Mouse (Mus musculus) MEL (cell line): ENCODE measurements around the gene Gnb1l. TPM values are rescaled to one million over a fixed set of nuclear protein-coding genes. Genes with fewer than 3 reads are reported as not detected.

Experiments
- DNase-seq: peaks from one replicate; pipeline ENCODE4 v3.0.0; 2011; ENCODE audit warnings: low read depth, low spot score
- H3K27ac ChIP-seq: 2 replicates; pipeline ENCODE4 v1.5.1; 2012; ENCODE audit warnings: low read depth, mild to moderate bottlenecking, control low read depth, low read length, moderate library complexity; ENCODE audit not compliant: control insufficient read depth
- H3K27me3 ChIP-seq, 2 experiments: fragments of 150-350 bp in 1 of 2; sonication (generic) in 1 of 2; 2 replicates each; pipeline ENCODE4 v1.6.1; 2012; ENCODE audit warnings: low read length in 2 of 2, mild to moderate bottlenecking in 2 of 2, improper control_type of control experiment in 1 of 2, moderate library complexity in 1 of 2; ENCODE audit not compliant: insufficient read depth in 2 of 2, control insufficient read depth in 1 of 2
- H3K36me3 ChIP-seq, 2 experiments: 2 replicates each; pipeline ENCODE4 v1.6.1; 2012 to 2014; ENCODE audit warnings: low read length in 2 of 2, improper control_type of control experiment in 1 of 2, inconsistent platforms in 1 of 2, mild to moderate bottlenecking in 1 of 2; ENCODE audit not compliant: insufficient read depth in 2 of 2, control insufficient read depth in 1 of 2
- H3K4me1 ChIP-seq, 2 experiments: fragments of 150-350 bp in 1 of 2; sonication (generic) in 1 of 2; 2 replicates each; pipeline ENCODE4 v1.6.1; 2012; ENCODE audit warnings: low read length in 2 of 2, improper control_type of control experiment in 1 of 2, mild to moderate bottlenecking in 1 of 2; ENCODE audit not compliant: insufficient read depth in 2 of 2, control insufficient read depth in 1 of 2
- H3K4me3 ChIP-seq, 2 experiments: fragments of 150-350 bp in 1 of 2; sonication (generic) in 1 of 2; 2 replicates each; pipeline ENCODE4 v1.5.1; 2012; ENCODE audit warnings: low read depth in 2 of 2, low read length in 2 of 2, mild to moderate bottlenecking in 2 of 2, moderate library complexity in 2 of 2, control low read depth in 1 of 2, improper control_type of control experiment in 1 of 2; ENCODE audit not compliant: control insufficient read depth in 1 of 2, insufficient read depth in 1 of 2
- H3K79me2 ChIP-seq: 2 replicates; pipeline ENCODE4 v1.6.1; 2012; ENCODE audit warnings: mild to moderate bottlenecking, low read length, moderate library complexity; ENCODE audit not compliant: control insufficient read depth, poor library complexity, insufficient read depth
- H3K9ac ChIP-seq: 2 replicates; pipeline ENCODE4 v1.6.1; 2012; ENCODE audit warnings: low read depth, mild to moderate bottlenecking, control low read depth, low read length, moderate library complexity; ENCODE audit not compliant: control insufficient read depth, poor library complexity, severe bottlenecking
- H3K9me3 ChIP-seq: fragments of 150-350 bp; sonication (generic); replicated peaks from 2 replicates; pipeline ENCODE4 v1.6.1; 2012; ENCODE audit warnings: mild to moderate bottlenecking, low read length, improper control_type of control experiment, moderate library complexity; ENCODE audit not compliant: insufficient read depth
- BHLHE40 ChIP-seq: IDR thresholded peaks from 2 replicates; pipeline ENCODE4 v1.6.1; 2012; ENCODE audit warnings: low read depth, mild to moderate bottlenecking, inconsistent platforms, low read length, improper control_type of control experiment, borderline replicate concordance
- CHD1 ChIP-seq: IDR thresholded peaks from 2 replicates; pipeline ENCODE4 v1.6.1; 2012; ENCODE audit warnings: low read depth, mild to moderate bottlenecking, inconsistent platforms, low read length, improper control_type of control experiment
- CHD2 ChIP-seq: IDR thresholded peaks from 2 replicates; pipeline ENCODE4 v1.6.1; 2011; ENCODE audit warnings: low read length, improper control_type of control experiment
- CTCF ChIP-seq, 3 experiments: IDR thresholded peaks in 2 of 3; conservative IDR thresholded peaks in 1 of 3; 2 replicates each; pipeline ENCODE4 v1.5.1; 2011 to 2012; ENCODE audit warnings: low read length in 3 of 3, low read depth in 2 of 3, mild to moderate bottlenecking in 2 of 3, improper control_type of control experiment in 1 of 3, inconsistent platforms in 1 of 3, mixed read lengths in 1 of 3, moderate library complexity in 1 of 3; ENCODE audit not compliant: control insufficient read depth in 1 of 3, insufficient read depth in 1 of 3, poor library complexity in 1 of 3, severe bottlenecking in 1 of 3
- ELF1 ChIP-seq: IDR thresholded peaks from 2 replicates; pipeline ENCODE4 v1.6.1; 2014; ENCODE audit warnings: low read depth, mild to moderate bottlenecking, inconsistent platforms, low read length, improper control_type of control experiment, moderate library complexity
- EP300 ChIP-seq, 2 experiments: IDR thresholded peaks; 2 replicates each; pipeline ENCODE4 v1.6.1; 2011; ENCODE audit warnings: improper control_type of control experiment in 2 of 2, low read length in 2 of 2, low read depth in 1 of 2, mild to moderate bottlenecking in 1 of 2
- ETS1 ChIP-seq: IDR thresholded peaks from 2 replicates; pipeline ENCODE4 v1.6.1; 2012; ENCODE audit warnings: low read depth, mild to moderate bottlenecking, inconsistent platforms, low read length, improper control_type of control experiment, moderate library complexity
- GABPA ChIP-seq: IDR thresholded peaks from 2 replicates; pipeline ENCODE4 v1.6.1; 2012; ENCODE audit warnings: low read depth, mild to moderate bottlenecking, inconsistent platforms, low read length, improper control_type of control experiment, moderate library complexity
- GATA1 ChIP-seq: IDR thresholded peaks from 2 replicates; pipeline ENCODE4 v1.6.1; 2011; ENCODE audit warnings: low read depth, low read length, improper control_type of control experiment
- HCFC1 ChIP-seq: IDR thresholded peaks from 2 replicates; pipeline ENCODE4 v1.6.1; 2012; ENCODE audit warnings: low read depth, mild to moderate bottlenecking, inconsistent platforms, low read length, improper control_type of control experiment, moderate library complexity
- KAT2A ChIP-seq: conservative IDR thresholded peaks from 2 replicates; pipeline ENCODE4 v1.6.1; 2012; ENCODE audit warnings: low read depth, low read length, improper control_type of control experiment, inconsistent platforms
- MAX ChIP-seq: IDR thresholded peaks from 2 replicates; pipeline ENCODE4 v1.6.1; 2011; ENCODE audit warnings: low read length, improper control_type of control experiment
- MAZ ChIP-seq: IDR thresholded peaks from 2 replicates; pipeline ENCODE4 v1.6.1; 2012; ENCODE audit warnings: low read depth, mild to moderate bottlenecking, inconsistent platforms, low read length, improper control_type of control experiment
- MYB ChIP-seq: IDR thresholded peaks from 2 replicates; pipeline ENCODE4 v1.6.1; 2011; ENCODE audit warnings: mild to moderate bottlenecking, low read depth, low read length, improper control_type of control experiment
- MYC ChIP-seq: IDR thresholded peaks from 2 replicates; pipeline ENCODE4 v1.6.1; 2011; ENCODE audit warnings: low read depth, mild to moderate bottlenecking, low read length, improper control_type of control experiment, moderate library complexity
- NELFE ChIP-seq: IDR thresholded peaks from 2 replicates; pipeline ENCODE4 v1.6.1; 2011; ENCODE audit warnings: low read depth, low read length, improper control_type of control experiment
- NRF1 ChIP-seq: IDR thresholded peaks from 2 replicates; pipeline ENCODE4 v1.6.1; 2014; ENCODE audit warnings: low read depth, mild to moderate bottlenecking, inconsistent platforms, low read length, improper control_type of control experiment, moderate library complexity; ENCODE audit not compliant: poor library complexity, insufficient read depth, severe bottlenecking
- POLR2A ChIP-seq, 2 experiments: IDR thresholded peaks; 2 replicates each; pipeline ENCODE4 v1.6.1; 2011 to 2012; ENCODE audit warnings: low read length in 2 of 2, mild to moderate bottlenecking in 2 of 2, control low read depth in 1 of 2, improper control_type of control experiment in 1 of 2, low read depth in 1 of 2, moderate library complexity in 1 of 2; ENCODE audit not compliant: control insufficient read depth in 1 of 2, insufficient read depth in 1 of 2, poor library complexity in 1 of 2
- POLR2AphosphoS2 ChIP-seq: IDR thresholded peaks from 2 replicates; pipeline ENCODE4 v1.6.1; 2011; ENCODE audit warnings: low read length, improper control_type of control experiment
- POLR2AphosphoS5 ChIP-seq: IDR thresholded peaks from 2 replicates; pipeline ENCODE4 v1.6.1; 2012; ENCODE audit warnings: low read depth, borderline replicate concordance, mild to moderate bottlenecking, inconsistent platforms, low read length, moderate library complexity, mixed read lengths
- RCOR1 ChIP-seq: IDR thresholded peaks from 2 replicates; pipeline ENCODE4 v1.6.1; 2012; ENCODE audit warnings: low read depth, mild to moderate bottlenecking, inconsistent platforms, low read length, improper control_type of control experiment
- SIN3A ChIP-seq: IDR thresholded peaks from 2 replicates; pipeline ENCODE4 v1.6.1; 2012; ENCODE audit warnings: low read length, improper control_type of control experiment, inconsistent platforms
- TAL1 ChIP-seq: IDR thresholded peaks from 2 replicates; pipeline ENCODE4 v1.6.1; 2012; ENCODE audit warnings: mild to moderate bottlenecking, inconsistent platforms, low read length, moderate library complexity, mixed read lengths
- TBP ChIP-seq: IDR thresholded peaks from 2 replicates; pipeline ENCODE4 v1.8.0; 2011; ENCODE audit warnings: low read depth, low read length, improper control_type of control experiment
- UBTF ChIP-seq: IDR thresholded peaks from 2 replicates; pipeline ENCODE4 v1.6.1; 2012; ENCODE audit warnings: low read depth, mild to moderate bottlenecking, inconsistent platforms, low read length, improper control_type of control experiment, moderate library complexity, borderline replicate concordance; ENCODE audit not compliant: insufficient read depth
- USF1 ChIP-seq: IDR thresholded peaks from 2 replicates; pipeline ENCODE4 v1.6.1; 2014; ENCODE audit warnings: low read depth, mild to moderate bottlenecking, inconsistent platforms, low read length, improper control_type of control experiment, moderate library complexity
- ZKSCAN1 ChIP-seq: IDR thresholded peaks from 2 replicates; pipeline ENCODE4 v1.6.1; 2012; ENCODE audit warnings: low read depth, mild to moderate bottlenecking, inconsistent platforms, low read length, improper control_type of control experiment, moderate library complexity
- ZNF384 ChIP-seq: IDR thresholded peaks from 2 replicates; pipeline ENCODE4 v1.6.1; 2012; ENCODE audit warnings: low read depth, mild to moderate bottlenecking, inconsistent platforms, low read length, improper control_type of control experiment
- polyA plus RNA-seq, 2 experiments: library from polyadenylated mRNA; stranded (reverse) in 1 of 2; unstranded in 1 of 2; fragments of >175 nt in 1 of 2; fragments of >200 nt in 1 of 2; gene quantifications; 2 replicates each; pipeline versions ENCODE4 v1.2.1 to v1.2.4; 2012; ENCODE audit warnings: low replicate concordance in 2 of 2, low read depth in 1 of 2; ENCODE audit not compliant: insufficient read length in 2 of 2, insufficient read depth in 1 of 2, missing spikeins in 1 of 2
- total RNA-seq: library from RNA; depleted of rRNA; stranded (reverse); fragments of 300-350 nt; gene quantifications from 2 replicates; pipeline ENCODE4 v1.2.3, GENCODE M21; 2012

Gene Gnb1l
- total and polyA plus RNA-seq, 3 experiments = 37.9 to 47.8 TPM; not detected in 1

DNA sequence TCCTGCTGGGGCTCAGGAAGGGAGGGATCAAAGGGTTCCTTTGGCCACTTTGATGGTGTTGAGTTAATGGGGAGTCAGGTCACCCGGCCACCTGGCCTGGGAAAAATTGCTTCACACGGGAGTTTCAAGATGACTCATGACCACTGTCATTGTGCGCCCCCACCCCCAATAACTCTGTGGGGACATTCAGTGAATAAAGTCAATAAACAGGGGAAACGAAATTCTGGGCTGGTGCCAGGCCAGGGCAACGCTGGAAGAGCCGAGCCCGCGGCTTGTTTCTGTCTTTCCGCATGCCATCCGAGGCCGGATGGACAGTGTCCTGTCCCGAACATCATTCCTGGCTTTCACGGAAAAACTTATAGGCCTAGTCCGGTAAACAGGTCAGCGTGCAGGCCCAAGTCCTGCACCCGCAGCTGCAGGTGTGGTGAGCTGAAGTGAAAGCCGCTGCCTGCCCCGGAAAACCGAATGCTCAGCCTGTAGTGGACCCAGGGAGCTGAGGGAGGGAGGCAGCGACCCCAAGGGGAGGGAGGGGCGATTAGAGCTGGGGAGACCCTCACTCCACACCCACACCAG is 82.6 kb downstream of the Gnb1l start:
- no peak overlapping the region for H3K4me3 ChIP-seq

DNA sequence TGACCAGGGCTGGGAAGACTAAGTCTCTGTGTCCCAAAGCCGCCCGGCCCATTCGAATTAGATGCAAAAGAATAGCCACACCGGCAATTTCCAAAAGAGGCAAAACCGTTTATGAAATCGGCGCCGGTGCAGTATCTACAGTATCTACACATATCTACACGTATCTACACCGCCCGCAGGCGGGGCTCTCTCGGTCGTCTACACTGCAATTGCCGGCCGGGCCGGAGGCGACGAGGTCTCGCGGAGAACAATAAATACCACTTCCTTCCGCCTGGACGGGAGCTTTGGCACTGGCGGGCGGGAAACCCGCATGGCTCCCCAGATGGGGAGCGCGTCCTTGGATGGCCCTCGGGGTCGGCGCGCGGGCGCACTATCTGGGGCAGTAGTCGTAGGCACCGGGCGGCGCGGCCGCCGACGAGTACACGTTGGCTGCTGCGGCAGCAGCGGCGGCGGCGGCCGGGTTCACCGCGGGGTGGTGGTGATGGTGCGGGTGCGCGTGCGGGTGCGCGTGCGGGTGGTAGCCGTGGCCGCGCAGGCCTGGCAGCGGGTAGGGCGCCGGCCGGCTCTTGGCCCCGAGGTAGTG is 83.2 kb downstream of the Gnb1l start:
- Histone ChIP-seq H3K9me3 (no peaks in the 10 kb centered on the region), H3K9ac (no peak overlapping the region), H3K79me2 (no peaks in the 10 kb centered on the region), H3K27ac (no peak overlapping the region), H3K4me1 (peaks cover 2 to 13% of the 10 kb centered on the region in 2 experiments), H3K36me3 (peaks cover 0 to 2% of the 10 kb centered on the region in 2 experiments; a peak in 1 of 4 replicates), H3K27me3 (no peaks in the 10 kb centered on the region), H3K4me3 (no peak overlapping the region)
- no peak for DNase-seq
- TF ChIP-seq POLR2A (IDR thresholded peaks at IDR 0.05; ENCODE audit: control insufficient read depth in 1 of 2, insufficient read depth in 1 of 2, low read depth in 1 of 2, low read length in 2 of 2, poor library complexity in 1 of 2) (no peak), ZKSCAN1 (no peak), NELFE (no peak), ELF1 (no peak), CHD2 (no peak), MAZ (no peak), POLR2AphosphoS2 (no peak), ZNF384 (no peak), TBP (no peak), RCOR1 (no peak), POLR2AphosphoS5 (no peak), KAT2A (no peak), TAL1 (no peak), CTCF (IDR thresholded peaks at IDR 0.05 in 2 of 3, conservative IDR thresholded peaks at IDR 0.05 in 1 of 3; ENCODE audit: control insufficient read depth in 1 of 3, insufficient read depth in 1 of 3, low read depth in 2 of 3, low read length in 3 of 3, poor library complexity in 1 of 3, severe bottlenecking in 1 of 3) (no peak), MYB (no peak), SIN3A (no peak), HCFC1 (no peak), MYC (no peak), GABPA (no peak), NRF1 (no peak)

More for the DNA sequence above, 82.6 kb downstream of the Gnb1l start:
- TF ChIP-seq ETS1 = no peak
- no peak for TF ChIP-seq NELFE
- TF ChIP-seq GATA1 = no peak
- no peak for TF ChIP-seq USF1
- no peak for TF ChIP-seq MAX
- no peak for TF ChIP-seq EP300 (IDR thresholded peaks at IDR 0.05; ENCODE audit: low read depth in 1 of 2, low read length in 2 of 2)
- no peak for TF ChIP-seq UBTF
- TF ChIP-seq CHD1 = no peak
- TF ChIP-seq NRF1 = no peak
- TF ChIP-seq BHLHE40 = no peak
- no peaks in the 10 kb centered on the region for H3K27me3 ChIP-seq
- DNase-seq = no peak
- H3K9me3 ChIP-seq = no peaks in the 10 kb centered on the region
- H3K79me2 ChIP-seq = no peaks in the 10 kb centered on the region
- H3K4me1 ChIP-seq = peaks cover 2 to 16% of the 10 kb centered on the region in 2 experiments
- peaks cover 0 to 2% of the 10 kb centered on the region in 2 experiments; a peak in 1 of 4 replicates for H3K36me3 ChIP-seq
- no peak overlapping the region for H3K27ac ChIP-seq
- no peak overlapping the region for H3K9ac ChIP-seq
